Mouse (Mus musculus) adipose tissue, adult 10 weeks (tissue): Measurements from ENCODE around the gene Zfp105. TPM values are rescaled to one million over a fixed set of nuclear protein-coding genes. Genes with fewer than 3 reads are reported as not detected.

Experiments
- polyA plus RNA-seq: library from polyadenylated mRNA; stranded (reverse); fragments of 350-450 nt; fragmentation: Illumina TruSeq; extraction: RNeasy Lipid Tissue Mini Kit (QIAGEN cat#74804); gene quantifications from one replicate; pipeline ENCODE4 v1.2.3, GENCODE M21; 2014; ENCODE audit warnings: low read depth, low replicate concordance

Gene Zfp105
- polyA plus RNA-seq = 6.3 TPM

GRCm38 (mm10) chr9:122922936-122923381 lies at the start of gene Zfp105:
Gene Zfp105 (plus strand): TSS chr9:122923072.

GRCm38 (mm10) chr9:122885385-122885784 lies 37.5 kb upstream of the Zfp105 start, which contains the start of gene Zkscan7:
Gene Zkscan7 (plus strand): TSS chr9:122885685.

GRCm38 (mm10) chr9:122950643-122951475 lies 28.0 kb downstream of the Zfp105 start, which contains the start of the genes 1110059G10Rik and Kif15:
Gene 1110059G10Rik (minus strand): TSS chr9:122951000.
Gene Kif15 (plus strand): TSS chr9:122951046.

Other genes starting within 250 kb of the Zfp105 start
- gene Topaz1, start 175.7 kb upstream of the Zfp105 start, polyA plus RNA-seq = 0.98 TPM
- gene Tcaim, start 117.5 kb upstream of the Zfp105 start, polyA plus RNA-seq = 8.5 TPM
- not detected for gene Gm35549, start 79.0 kb upstream of the Zfp105 start, polyA plus RNA-seq
- gene Zfp445, start 57.1 kb upstream of the Zfp105 start, polyA plus RNA-seq = 54.5 TPM
- 21.1 TPM for gene Zkscan7, start 37.4 kb upstream of the Zfp105 start, polyA plus RNA-seq
- 19.2 TPM for gene 1110059G10Rik, start 27.9 kb downstream of the Zfp105 start, polyA plus RNA-seq
- gene Kif15, start 28.0 kb downstream of the Zfp105 start, polyA plus RNA-seq = 2.4 TPM
- 19.9 TPM for gene Tmem42, start 98.3 kb downstream of the Zfp105 start, polyA plus RNA-seq
- gene Tgm4, start 111.7 kb downstream of the Zfp105 start, polyA plus RNA-seq = 0.84 TPM
- 47.6 TPM for gene Zdhhc3, start 190.1 kb downstream of the Zfp105 start, polyA plus RNA-seq
- gene Exosc7, start 190.1 kb downstream of the Zfp105 start, polyA plus RNA-seq = 31.2 TPM
- 189 TPM for gene Clec3b, start 227.9 kb downstream of the Zfp105 start, polyA plus RNA-seq